Mouse (Mus musculus): Measurements from ENCODE around the gene Fn3k.

The Fn3k gene

GRCm38 (mm10) chr11:121451753-121452635, 17.3 kb downstream of the Fn3k start, which contains the start of gene Tbcd:
Gene Tbcd, plus strand, starts transcription at chr11:121451949.
- peak; percentile 98 for DNase-seq (ENCODE audit: low spot score in 2 of 2)

GRCm38 (mm10) chr11:121457874-121458273, 23.2 kb downstream of the Fn3k start:
- DNase-seq (ENCODE audit: low spot score in 2 of 2), result no peak

GRCm38 (mm10) chr11:121467408-121467807, 32.7 kb downstream of the Fn3k start:
- no peak for DNase-seq (ENCODE audit: low spot score in 2 of 2)

- DNase-seq (ENCODE audit: low spot score in 2 of 2), result no peak
Measured at GRCm38 (mm10) chr11:121474831-121475230, 40.1 kb downstream of the Fn3k start.

GRCm38 (mm10) chr11:121475699-121476415, 41.1 kb downstream of the Fn3k start:
- peak; percentile 58 to 69 for DNase-seq (ENCODE audit: low spot score in 2 of 2)

GRCm38 (mm10) chr11:121479476-121480203, 44.9 kb downstream of the Fn3k start:
- DNase-seq (ENCODE audit: low spot score in 2 of 2), result no peak

GRCm38 (mm10) chr11:121481129-121481528, 46.4 kb downstream of the Fn3k start:
- no peak for DNase-seq (ENCODE audit: low spot score in 2 of 2)

- no peak for DNase-seq (ENCODE audit: low spot score in 2 of 2)
Measured at GRCm38 (mm10) chr11:121485882-121486281, 51.2 kb downstream of the Fn3k start.

- DNase-seq (ENCODE audit: low spot score in 2 of 2), result no peak
Measured at GRCm38 (mm10) chr11:121490651-121491050, 55.9 kb downstream of the Fn3k start.
